Mouse (Mus musculus) G1E (cell line): ENCODE measurements around the gene Ric8a. TPM values are rescaled to one million over a fixed set of nuclear protein-coding genes. Genes with fewer than 3 reads are reported as not detected.

Experiments used
- ATAC-seq: 2 replicates; pipeline ENCODE4 v1.8.0; 2016; ENCODE audit warnings: mild to moderate bottlenecking; ENCODE audit not compliant: insufficient number of reproducible peaks, poor library complexity, low FRiP score, severe bottlenecking; ENCODE audit errors: extremely low read depth
- DNase-seq: peaks from one replicate; pipeline ENCODE4 v3.0.0; 2012; ENCODE audit warnings: low spot score
- H3K27me3 ChIP-seq: 2 replicates; pipeline ENCODE4 v1.6.1; 2012; ENCODE audit warnings: mild to moderate bottlenecking, low read length, inconsistent platforms; ENCODE audit not compliant: insufficient read depth
- H3K36me3 ChIP-seq: replicated peaks from 2 replicates; pipeline ENCODE3; 2012; ENCODE audit warnings: mild to moderate bottlenecking, inconsistent platforms
- H3K4me1 ChIP-seq: 2 replicates; pipeline ENCODE4 v1.6.1; 2012; ENCODE audit warnings: low read depth, low read length, inconsistent platforms, mixed read lengths; ENCODE audit not compliant: insufficient read depth
- H3K4me3 ChIP-seq: 2 replicates; pipeline ENCODE4 v1.5.1; 2012; ENCODE audit warnings: low read depth, mild to moderate bottlenecking, inconsistent platforms, low read length, moderate library complexity, mixed read lengths
- H3K9me3 ChIP-seq: replicated peaks from 2 replicates; pipeline ENCODE4 v1.6.1; 2012; ENCODE audit warnings: inconsistent platforms
- CTCF ChIP-seq: IDR thresholded peaks from 2 replicates; pipeline ENCODE4 v1.5.1; 2012; ENCODE audit warnings: low read depth, low read length, inconsistent platforms, mixed read lengths
- GATA1 ChIP-seq: IDR thresholded peaks from 2 replicates; pipeline ENCODE4 v1.6.1; 2012; ENCODE audit warnings: borderline replicate concordance, low read length, inconsistent platforms, mixed read lengths
- GATA2 ChIP-seq: IDR thresholded peaks from 2 replicates; pipeline ENCODE4 v1.6.1; 2012; ENCODE audit warnings: low read depth, low read length, inconsistent platforms, borderline replicate concordance
- POLR2AphosphoS5 ChIP-seq: IDR thresholded peaks from 2 replicates; pipeline ENCODE4 v1.6.1; 2012; ENCODE audit warnings: low read depth, low read length, inconsistent platforms; ENCODE audit not compliant: insufficient replicate concordance
- TAL1 ChIP-seq: conservative IDR thresholded peaks from 2 replicates; pipeline ENCODE4 v1.6.1; 2012; ENCODE audit warnings: low read depth, low read length, inconsistent platforms, mixed read lengths
- polyA plus RNA-seq: library from polyadenylated mRNA; stranded (reverse); fragments of >175 nt; gene quantifications from 2 replicates; pipeline ENCODE4 v1.2.3, GENCODE M21; 2012
- total RNA-seq, 2 experiments: library from RNA; stranded (forward) in 1 of 2; stranded (reverse) in 1 of 2; fragments of 200-1000 nt in 1 of 2; fragments of >200 nt in 1 of 2; fragmentation: Nextera tagmentation in 1 of 2; gene quantifications; 2 replicates each; pipeline ENCODE4 v1.2.3; 2014 to 2017

Gene Ric8a
- total and polyA plus RNA-seq, 3 experiments, result 21.1 to 29.5 (median 28.4) TPM

- no peak for TF ChIP-seq GATA2
- DNase-seq (no peak), ATAC-seq (no peak)
- Histone ChIP-seq H3K9me3 (no peaks in the 10 kb centered on the region), H3K4me1 (no peaks in the 10 kb centered on the region; the same call in 1 of the 2 replicates), H3K4me3 (no peak within 1 kb of the TSS), H3K36me3 (no peaks in the 10 kb centered on the region), H3K27me3 (peaks cover 45% of the 10 kb centered on the region)
These were observed 21.6 kb upstream of the Ric8a start, which contains the start of gene Urah for GRCm38 (mm10) chr7:140834968-140835757. TSS of gene Urah (plus strand) at chr7:140835018.

- ATAC-seq (no peak), DNase-seq (no peak)
- Histone ChIP-seq H3K27me3 (peaks cover 46% of the 10 kb centered on the region), H3K36me3 (no peaks in the 10 kb centered on the region), H3K4me3 (no peak overlapping the region), H3K4me1 (no peaks in the 10 kb centered on the region; the same call in 1 of the 2 replicates), H3K9me3 (no peaks in the 10 kb centered on the region)
- TF ChIP-seq GATA2, result no peak
- no peak for TF ChIP-seq TAL1
- no peak for TF ChIP-seq POLR2AphosphoS5
- no peak for TF ChIP-seq GATA1
- TF ChIP-seq CTCF, result no peak
These were observed 21.0 kb upstream of the Ric8a start for GRCm38 (mm10) chr7:140835758-140836087.

GRCm38 (mm10) chr7:140836243-140837115 is 20.3 kb upstream of the Ric8a start:
- TF ChIP-seq GATA2, result no peak
- no peak for TF ChIP-seq CTCF
- TF ChIP-seq GATA1, result no peak
- TF ChIP-seq TAL1, result no peak
- TF ChIP-seq POLR2AphosphoS5, result no peak
- Histone ChIP-seq H3K4me1 (no peaks in the 10 kb centered on the region; the same call in 1 of the 2 replicates), H3K27me3 (peaks cover 49% of the 10 kb centered on the region), H3K4me3 (no peak overlapping the region), H3K9me3 (no peaks in the 10 kb centered on the region), H3K36me3 (no peaks in the 10 kb centered on the region)
- DNase-seq, result no peak
- ATAC-seq, result no peak

- ATAC-seq, result no peak
- no peaks in the 10 kb centered on the region; the same call in 1 of the 2 replicates for H3K4me1 ChIP-seq
- no peak for TF ChIP-seq POLR2AphosphoS5
- TF ChIP-seq GATA2, result no peak
- no peak for TF ChIP-seq CTCF
- TF ChIP-seq GATA1, result no peak
- TF ChIP-seq TAL1, result no peak
- no peaks in the 10 kb centered on the region for H3K36me3 ChIP-seq
- H3K27me3 ChIP-seq, result peaks cover 54% of the 10 kb centered on the region
- H3K9me3 ChIP-seq, result no peaks in the 10 kb centered on the region
- H3K4me3 ChIP-seq, result no peak overlapping the region
- no peak for DNase-seq
These were observed 17.2 kb upstream of the Ric8a start for GRCm38 (mm10) chr7:140839556-140839955.

- Histone ChIP-seq H3K4me1 (peaks cover 6% of the 10 kb centered on the region; the same call in 1 of the 2 replicates), H3K27me3 (peaks cover 51% of the 10 kb centered on the region), H3K36me3 (no peaks in the 10 kb centered on the region), H3K9me3 (no peaks in the 10 kb centered on the region), H3K4me3 (no peak overlapping the region)
- DNase-seq, result no peak
- TF ChIP-seq GATA2, result no peak
- no peak for TF ChIP-seq GATA1
- TF ChIP-seq CTCF, result no peak
- TF ChIP-seq POLR2AphosphoS5, result no peak
- no peak for TF ChIP-seq TAL1
- no peak for ATAC-seq
These were observed 15.7 kb upstream of the Ric8a start for GRCm38 (mm10) chr7:140840750-140841735.
